Mouse (Mus musculus) thymus, postnatal 25 days (tissue): Measurements from ENCODE around the gene Prm1.

ENCODE experiments used
- DNase-seq: peaks from one replicate; pipeline ENCODE4 v3.0.0; 2022

Gene Prm1

DNA sequence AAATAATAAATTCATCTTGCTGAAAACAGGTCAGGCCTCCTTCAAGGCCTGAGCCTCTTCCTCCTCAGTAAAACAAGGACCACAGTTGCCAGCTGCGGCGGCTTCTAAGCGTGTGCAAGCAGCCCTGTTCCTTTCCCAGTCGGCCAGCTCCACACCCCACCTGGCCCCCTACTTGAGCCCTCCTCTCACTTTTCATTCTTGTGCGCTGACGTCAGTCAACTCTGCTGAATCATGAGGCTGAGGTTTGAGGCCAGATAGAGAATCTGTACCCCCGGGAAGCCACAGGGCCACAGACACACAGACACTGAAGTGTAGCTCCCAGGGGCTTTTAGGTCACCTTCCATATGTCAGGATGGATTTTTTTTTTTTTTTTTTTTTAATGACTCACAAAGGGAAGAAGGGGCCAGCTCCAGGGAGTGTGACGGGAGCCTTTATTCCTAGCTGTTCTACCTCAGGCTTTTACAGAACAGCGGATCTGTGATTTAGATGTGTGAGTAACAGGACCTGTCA is 23.7 kb downstream of the Prm1 start:
- peak; percentile 66 for DNase-seq

DNA sequence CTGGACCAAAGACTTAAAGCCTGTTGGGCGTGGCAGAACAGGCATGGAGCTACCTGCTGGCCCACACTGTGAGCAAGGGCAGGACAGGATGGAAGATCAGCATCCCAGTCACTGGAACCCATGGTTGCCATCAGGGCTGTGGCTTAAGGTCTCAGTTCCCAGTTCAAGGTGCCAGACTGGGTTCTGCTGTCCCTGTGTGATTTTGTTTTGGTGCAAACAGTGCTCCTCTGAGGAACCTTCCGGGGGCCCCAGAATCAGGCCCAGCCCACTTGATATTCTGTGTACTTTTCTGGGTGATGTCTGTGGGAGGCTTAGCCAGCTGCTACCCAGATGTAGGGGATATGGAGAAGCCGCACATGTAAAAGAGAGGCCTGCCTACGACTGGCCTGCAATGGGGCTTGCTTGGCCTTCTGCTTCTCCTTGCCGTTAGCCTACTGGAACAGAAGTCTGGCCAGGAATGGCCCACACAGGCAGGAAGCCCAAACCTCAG is 25.0 kb downstream of the Prm1 start:
- DNase-seq: peak; percentile 27

DNA sequence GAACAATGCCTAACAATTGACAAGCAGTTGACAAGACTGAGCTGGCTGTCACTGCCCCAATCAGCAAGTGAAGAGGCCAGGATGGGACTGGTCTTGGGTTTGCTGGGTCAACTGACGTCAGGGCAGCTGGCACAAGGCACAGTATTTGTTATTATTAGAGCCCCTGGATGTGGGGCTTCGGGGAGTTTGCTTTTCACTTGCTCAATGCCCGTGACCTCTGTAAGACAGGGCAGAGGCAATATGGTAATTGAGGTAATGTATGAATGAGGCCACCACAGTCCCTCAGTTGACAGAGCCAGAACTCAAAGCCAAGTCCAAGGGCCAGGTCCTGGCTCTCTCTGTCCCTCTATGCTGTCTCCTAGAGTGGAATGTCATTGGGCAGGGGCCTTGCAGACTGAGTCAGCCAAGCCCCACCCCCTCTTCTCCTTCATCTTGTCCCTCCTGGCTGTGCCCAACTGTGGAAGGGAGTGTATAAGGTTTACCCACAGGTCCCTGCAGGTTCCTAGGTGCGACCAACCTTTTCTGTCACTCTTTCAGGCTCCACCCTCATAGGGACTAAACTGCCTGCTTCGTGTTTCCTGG is 28.0 kb downstream of the Prm1 start:
- no peak for DNase-seq

DNA sequence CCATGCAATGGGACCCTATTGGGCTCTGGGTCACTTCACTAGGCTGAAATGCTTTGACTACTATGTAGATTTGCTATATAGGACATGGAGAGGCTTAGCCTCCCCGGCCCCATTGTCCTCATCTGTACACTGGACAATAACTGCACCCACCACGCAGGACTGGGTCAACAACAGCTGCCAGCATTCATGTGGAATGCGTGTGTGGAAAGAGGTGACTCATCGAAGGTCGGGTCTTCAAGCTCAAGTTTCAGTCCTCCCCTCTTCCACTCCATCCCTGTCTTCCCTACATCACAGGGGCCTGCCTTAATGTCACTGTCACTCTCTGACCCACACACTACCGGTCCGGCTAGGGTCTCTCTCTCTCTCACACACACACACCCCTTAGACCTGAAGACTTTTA is 29.3 kb downstream of the Prm1 start:
- DNase-seq: no peak

DNA sequence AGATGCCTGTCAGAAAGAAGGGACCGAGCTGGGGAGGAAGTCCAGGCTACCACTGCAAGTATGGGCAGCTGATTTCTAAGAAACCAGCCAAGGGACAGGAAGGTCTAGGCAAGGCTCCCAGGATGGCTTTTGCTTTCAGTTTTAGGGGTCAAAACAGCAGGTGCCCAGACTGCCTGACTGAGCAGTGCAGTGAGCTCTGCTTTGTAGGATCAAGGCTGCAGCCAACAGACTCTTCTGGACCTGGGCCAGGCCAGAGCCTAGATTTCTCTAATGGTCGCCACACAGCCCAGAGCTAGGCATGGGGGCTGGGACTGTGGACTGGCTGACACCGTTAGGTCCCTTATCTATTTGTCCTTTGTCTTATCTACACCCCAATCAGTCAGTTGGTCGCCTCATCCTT is 30.9 kb downstream of the Prm1 start:
- peak; percentile 22 for DNase-seq

DNA sequence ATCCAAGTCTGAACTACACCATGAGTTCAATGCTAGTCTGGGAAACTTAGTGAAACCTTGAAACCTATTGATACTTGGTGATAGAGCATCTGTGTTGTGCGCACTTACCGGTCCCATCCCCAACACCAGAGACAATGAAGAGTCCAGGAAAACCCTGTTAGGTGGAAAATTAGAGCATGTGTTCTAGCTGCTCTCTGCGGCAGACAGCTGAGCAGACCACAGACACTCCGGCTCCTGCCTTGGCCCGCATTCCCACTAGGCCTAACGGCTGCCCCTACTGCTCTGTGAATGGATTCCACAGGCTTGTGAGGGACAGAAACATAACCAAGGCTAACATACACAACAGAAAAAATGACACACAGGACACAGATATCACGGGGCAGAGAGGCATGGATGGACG is 32.1 kb downstream of the Prm1 start:
- DNase-seq: no peak

DNA sequence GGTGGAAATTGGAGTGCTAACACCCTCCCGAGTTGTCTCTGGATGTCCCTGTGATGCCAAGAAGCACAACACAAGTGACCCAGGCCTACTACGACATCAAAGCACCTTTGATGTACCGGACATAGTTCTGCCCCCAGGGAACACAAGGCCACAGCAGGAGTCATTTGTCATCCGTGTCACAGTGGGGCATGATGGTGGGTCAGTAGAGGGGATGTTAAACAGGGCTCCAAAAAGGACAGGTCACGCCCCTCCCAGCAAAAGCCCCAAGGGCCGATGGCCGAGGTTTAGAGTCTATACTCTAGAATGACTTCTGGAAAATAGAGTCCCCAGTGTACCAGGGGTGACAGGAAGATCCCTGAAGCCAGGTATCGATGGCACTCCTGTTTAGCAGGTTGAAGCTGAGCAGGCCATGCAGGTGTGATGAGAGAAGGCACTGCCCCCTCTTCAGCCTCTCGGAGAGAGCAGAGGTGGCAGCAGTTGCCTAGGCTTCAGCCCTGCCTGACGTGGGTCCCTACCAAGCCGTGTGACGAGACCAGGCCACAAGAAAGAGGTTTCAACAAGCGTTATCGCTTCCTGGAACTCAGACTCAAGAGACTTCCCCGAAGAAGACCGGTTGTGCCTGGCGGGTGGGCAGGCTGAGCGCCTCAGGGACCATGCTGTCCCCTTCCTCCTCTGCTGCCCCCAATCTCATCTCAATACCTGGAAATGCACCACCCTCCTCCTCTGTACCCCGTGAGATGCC is 33.7 kb downstream of the Prm1 start:
- DNase-seq: peak; percentile 80

DNA sequence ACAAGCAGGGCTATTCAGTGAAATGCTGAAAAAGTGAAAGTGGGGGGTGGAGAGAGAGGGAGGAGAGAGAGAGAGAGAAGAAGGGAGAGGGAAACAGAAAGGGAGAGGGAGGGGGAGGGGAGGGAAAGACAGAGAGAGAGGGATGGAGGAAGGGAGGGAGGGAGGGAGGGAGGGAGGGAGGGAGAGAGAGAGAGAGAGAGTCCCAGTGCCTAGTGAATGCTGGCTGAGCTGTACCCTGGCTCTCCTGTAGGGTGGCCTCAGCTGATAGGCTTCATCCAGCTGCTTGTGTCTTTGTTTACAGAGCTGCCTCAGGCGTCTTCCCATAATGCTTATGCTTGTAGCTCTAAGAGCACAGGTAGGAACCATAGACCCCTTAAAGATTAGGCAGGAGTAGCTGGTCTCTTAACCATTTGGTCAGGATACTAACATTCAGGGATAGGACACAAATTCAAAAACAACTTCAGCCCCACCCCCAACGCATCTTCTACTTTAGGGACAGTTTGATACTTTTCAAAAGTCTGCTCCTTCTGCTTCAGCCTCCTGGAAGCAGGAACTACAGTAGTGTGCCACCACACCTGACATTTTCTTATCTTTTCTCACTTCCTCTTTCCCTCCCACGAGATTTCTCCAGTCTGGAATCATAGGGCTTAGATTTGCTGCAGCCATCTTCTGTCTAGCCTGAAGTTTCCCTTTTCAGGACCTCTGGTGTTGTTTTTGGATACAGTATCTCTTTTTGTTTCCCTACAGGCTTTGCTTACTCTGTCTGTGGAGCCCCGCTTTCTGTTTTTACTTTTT is 34.9 kb downstream of the Prm1 start:
- DNase-seq: peak; percentile 45

DNA sequence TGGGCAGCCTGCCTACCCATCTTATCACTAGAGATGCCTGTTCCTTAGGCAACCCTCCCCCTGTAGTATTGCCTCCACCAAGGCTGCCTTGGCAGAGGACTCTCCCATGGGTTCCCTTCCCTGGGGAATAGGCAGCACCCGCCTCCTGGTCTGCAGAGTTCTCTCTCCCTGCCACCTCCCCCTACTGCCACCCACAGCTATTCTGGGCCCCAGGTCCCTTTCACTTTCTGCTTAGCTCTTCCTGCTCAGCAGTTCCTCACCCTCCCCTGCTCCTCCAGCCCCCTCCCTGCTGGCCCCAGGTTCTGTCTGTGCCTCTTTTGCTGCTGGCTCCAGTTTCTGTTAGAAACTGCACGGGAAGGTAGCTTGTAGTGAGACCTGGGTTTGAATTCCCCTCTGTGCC is 36.0 kb downstream of the Prm1 start:
- DNase-seq: peak; percentile 78

DNA sequence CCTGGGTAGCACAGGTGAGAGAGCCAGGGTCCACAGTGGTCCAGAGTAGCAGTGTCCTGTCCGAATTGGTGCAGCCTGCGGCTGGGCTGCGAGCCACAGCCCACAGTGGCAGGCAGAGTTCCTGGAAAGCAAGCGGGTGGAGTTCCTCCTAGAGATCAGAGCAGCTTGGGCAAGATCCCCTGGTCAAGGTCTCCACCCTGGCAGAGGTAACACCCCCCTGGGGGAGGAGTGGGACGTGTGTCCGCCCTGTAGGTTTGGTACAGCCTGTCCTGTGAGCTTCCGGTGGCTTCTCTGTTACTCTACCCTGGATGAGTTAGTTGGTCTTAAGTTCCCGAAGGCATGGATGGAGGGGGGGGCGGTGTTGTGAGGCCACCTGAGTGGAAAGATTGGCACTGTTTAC is 36.8 kb downstream of the Prm1 start:
- peak; percentile 36 for DNase-seq

DNA sequence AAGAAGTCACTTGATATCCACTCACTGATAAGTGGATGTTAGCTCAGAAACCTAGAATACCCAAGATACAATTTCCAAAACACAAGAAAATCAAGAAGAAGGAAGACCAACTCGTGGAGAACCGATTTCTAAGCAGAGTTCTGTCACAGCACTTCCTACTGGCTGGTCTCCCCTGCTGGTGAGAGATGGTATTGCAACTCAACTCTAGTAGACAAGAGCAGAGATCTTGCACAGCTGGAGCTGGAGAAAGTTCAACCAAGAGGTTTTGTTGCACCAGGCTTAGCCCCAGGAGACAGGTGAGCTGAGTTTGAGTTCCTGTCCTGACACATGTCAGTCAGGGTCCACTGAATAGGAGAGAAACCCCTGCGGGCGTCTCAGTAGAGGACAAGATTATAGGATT is 38.5 kb downstream of the Prm1 start:
- peak; percentile 87 for DNase-seq

DNA sequence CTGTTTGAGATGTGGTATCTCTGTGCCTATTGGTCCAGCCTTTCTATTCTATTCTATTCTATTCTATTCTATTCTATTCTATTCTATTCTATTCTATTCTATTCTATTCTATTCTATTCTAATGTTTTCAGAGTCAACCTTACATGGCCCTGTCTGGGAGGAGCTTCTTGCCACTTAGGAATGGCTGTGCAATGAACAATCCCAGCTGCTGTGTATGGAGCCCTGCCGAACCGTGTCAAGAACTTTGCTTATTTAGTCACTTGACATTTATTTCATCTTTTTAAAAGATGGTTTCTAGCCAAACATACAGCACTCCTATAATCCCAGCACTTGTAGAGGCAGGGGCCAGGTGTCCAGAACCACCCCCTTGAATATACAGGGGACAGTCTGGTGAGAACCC is 41.3 kb downstream of the Prm1 start:
- DNase-seq: no peak

DNA sequence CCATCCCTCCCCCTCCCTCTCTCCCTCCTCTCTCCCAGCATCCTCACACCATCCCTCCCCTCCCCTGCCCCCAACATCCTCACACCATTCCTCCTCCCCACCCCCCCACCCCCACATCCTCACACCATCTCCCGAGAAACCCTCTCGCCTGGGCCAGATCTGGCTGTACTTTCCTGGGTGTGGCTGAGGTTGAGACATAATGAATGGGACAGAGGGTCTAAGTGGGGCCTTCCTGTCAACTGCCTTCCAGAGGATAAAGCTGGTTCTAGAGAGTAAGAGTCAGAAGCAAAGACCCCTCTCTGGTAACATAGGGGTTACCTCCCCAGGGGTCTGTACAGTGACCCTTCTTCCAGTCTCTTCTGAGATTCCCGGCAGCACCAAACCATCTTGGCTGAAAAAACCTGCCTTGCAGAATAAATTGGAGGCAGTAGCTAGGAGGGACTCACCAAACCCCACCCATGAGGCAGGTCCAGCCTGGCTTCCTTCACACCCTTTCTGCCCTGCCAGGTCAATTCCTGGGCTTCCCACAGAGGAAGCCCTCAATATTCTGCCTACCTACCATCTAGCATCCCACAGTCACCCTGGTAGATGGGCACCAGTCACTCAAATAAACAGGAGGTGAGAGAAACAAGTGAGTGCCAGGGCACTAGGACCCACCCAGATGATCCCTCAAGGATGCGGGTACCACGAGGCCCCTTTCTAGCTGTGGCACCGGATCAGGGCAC is 41.9 kb downstream of the Prm1 start:
- no peak for DNase-seq

DNA sequence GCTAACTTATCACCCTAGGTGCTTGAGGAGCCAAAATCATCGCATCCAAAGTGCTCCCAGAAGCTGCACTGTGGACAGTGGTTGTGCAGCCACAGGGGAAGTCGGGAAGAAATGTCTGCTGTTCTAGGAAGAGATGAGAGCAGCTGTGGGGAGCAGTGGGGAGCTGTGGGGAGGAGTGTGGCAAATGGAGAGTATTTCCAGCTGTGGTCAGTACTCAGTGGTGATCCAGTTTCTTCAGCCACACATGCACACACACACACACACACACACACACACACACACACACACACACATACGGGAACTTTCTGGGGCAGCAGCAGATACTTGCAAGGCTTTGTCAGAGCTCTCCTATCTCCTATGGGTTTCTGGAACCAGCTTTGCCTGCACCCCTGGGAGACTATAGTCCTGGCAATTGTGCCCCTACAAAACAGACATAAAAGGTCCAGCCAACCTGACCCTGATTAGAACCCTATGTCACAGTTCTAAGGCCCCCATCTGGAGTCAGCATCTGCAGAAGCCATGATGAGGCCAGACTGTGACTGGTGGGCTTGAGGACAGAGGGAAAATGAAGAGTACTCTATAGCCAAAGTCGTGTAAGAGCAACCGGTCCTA is 43.0 kb downstream of the Prm1 start:
- DNase-seq: no peak

DNA sequence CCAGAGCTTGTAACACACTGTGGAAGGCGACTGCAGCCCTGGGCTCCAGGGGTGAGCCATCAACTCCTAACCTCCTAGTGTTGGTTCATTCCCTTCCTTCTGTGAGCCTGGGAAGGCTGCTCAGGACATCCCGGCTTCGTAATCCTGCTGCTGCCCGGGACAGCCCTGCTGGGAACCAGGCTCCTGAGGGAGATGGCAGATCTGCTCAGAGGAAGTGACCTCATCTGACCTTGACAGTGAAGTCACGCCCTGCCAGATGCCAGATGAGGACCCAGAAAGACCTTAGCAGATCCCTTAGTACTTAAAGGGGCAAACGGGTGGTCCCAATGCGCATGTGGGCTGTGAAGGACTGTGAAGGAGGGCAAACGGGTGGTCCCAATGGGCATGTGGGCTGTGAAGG is 44.5 kb downstream of the Prm1 start:
- no peak for DNase-seq

DNA sequence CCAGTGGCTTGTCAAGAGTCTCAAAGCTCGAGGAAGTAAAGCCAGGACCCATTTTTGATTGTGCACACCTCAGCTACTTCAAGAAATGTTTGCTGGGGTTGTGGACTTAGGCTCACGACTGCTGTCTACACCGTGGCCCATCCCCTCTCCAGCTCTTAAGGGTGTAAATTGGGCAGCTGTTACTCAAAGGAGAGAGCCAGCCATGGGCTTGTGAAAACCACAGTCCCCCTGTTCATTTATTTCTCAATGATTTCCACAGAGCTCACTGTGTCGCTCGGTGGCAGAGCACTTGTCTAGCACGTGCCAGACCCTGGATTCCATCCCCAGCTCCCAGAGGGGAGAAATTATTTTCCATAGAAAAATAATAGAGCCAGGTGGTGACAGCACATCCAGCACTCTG is 49.5 kb downstream of the Prm1 start:
- no peak for DNase-seq

DNA sequence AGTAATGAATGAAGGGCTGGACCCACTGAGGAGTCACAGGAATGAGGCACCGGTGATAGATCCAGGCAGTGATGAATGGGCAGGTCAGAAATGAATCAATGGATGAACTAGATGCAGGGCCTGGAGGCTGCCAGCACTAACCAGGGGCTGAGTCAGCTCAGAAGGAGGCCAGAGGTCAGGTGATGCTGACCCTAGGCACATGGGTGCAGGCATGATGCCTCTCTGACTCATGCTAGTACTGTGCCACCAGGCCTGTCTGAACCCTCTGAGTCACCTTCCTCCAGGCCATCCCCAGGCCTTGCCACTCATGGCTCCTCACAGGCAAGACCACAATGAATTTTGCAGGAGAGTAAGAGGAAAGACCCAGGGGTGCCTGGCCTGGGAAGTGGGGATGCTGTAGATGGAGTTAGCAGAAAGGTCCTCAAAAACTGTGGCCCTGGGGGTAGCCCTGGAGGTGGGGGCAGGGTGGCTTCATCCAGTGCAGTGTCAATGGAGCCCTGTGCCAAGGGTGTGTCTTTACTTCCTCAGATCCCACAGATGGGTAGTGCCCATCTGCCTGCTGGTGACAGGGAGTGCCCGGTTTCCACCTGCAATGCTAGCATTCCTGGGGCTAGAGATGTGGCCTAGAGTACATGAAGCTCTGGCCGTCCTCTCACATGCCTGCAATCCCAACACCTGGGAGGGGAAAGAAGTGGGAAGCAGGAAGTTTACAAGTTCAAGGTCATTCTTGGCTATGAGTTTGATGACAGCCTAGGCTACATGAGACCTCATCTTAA is 50.9 kb downstream of the Prm1 start:
- no peak for DNase-seq

DNA sequence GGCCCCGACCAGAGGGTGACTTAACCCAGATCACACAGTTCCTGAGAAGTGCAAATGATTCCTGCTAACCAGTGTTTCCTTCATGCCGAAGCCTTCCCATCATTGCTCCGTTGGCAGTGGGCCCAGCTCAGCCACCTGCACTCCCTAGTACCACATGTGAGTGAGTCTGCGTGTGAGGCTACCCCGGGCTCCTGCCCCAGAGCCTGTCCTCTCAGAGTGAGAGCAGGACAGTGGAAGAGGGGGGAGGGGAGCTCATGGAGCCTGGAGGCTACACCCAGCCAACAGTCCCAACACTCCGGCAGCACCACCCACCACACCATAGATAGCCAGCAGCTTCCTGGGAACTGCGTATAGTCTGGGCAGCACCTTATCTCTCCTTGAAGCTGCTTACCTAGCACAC is 55.8 kb downstream of the Prm1 start:
- no peak for DNase-seq

DNA sequence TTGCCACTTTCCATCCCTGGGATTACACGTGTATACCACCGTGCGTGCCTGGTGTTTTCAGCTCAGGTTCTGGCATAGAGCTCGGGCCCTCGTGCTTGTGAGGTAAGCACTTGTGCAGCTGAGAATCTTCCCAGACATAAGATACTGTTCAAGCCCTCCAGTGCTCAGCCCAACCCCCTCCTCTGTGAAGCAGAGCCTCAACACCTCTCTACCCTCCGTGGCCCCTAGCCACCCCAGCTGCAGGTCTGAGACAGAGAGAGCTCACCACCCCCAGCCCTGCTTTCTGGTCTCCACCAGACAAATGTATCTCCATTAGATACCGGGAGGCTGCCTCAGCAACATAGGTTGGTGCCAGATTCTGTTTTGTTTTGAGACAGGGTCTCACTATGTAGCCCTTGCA is 56.4 kb downstream of the Prm1 start:
- DNase-seq: peak; percentile 58
